Mouse (Mus musculus) brain, embryonic 18.5 days (tissue): ENCODE data around the gene Cd59b.
"Not testable (repeated sequence)": the region's sequence is repeated elsewhere in the genome, so short reads cannot be mapped to it uniquely, and the experiment has no call there.

Experiments used
- DNase-seq: peaks from one replicate; pipeline ENCODE4 v3.0.0-alpha.2; 2012; ENCODE audit warnings: low read depth, low spot score

The Cd59b gene

DNA sequence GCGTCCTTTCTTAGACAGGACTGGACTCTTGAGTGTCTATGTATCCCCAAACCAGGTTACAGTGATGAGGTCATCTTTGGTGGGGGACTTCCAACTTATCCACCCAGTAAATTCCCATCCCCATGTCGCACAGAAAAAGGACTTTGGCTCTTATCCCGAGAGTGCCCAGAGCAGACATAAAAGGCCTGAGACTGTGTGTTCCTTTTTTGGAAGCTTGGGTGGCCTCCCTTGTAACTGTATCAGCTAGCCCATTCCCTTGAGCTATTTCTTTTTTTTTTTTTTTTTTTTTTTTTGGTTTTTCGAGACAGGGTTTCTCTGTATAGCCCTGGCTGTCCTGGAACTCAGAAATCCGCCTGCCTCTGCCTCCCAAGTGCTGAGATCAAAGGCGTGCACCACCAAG is 4.1 kb upstream of the Cd59b start, which contains the start of gene Gm10912:
Gm10912 (plus strand) TSS at position 301 of the 400 bp plus-strand sequence.
- not testable (repeated sequence) for DNase-seq

DNA sequence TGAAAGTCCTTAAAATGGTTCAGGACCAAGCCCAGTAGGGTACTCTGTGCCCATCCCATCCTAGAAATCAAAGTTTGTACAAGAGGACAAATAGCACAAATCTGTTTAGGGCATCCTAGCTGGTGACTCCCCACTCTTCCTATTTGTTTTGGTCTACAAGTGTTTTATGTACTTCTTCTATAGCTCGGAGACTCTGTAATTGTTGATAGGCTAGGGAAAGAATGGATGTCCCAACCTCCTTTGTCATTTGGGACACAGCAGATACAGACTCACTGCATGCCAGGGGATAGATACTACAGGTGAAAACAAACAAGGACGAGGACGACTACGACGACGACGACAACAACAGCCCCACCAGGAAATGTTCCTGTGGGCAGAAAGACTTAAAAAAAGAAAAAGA is 1.2 kb upstream of the Cd59b start, which contains the start of gene Gm10799:
Gm10799 (minus strand) TSS at position 101 of the 400 bp plus-strand sequence.
- DNase-seq = not testable (repeated sequence)

DNA sequence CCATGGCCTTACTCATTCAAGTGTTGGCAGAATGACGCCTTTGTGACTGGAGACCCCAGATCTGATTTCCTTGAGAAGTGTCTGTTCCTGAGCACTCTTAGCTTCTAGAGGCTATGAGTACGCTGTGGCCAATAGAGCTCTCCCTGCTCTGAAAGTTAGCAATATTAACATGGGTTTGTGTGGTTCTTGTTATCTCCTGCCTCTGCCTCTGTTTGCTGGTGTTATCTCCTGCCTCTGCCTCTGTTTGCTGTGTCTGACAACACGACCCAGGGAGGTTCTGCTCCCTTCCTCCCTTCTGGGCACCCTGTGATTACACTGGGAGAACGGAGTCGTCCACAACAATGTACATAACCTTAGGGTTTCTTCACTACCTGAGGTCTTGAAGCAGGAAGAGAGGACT is 8.6 kb downstream of the Cd59b start:
- DNase-seq = not testable (repeated sequence)

DNA sequence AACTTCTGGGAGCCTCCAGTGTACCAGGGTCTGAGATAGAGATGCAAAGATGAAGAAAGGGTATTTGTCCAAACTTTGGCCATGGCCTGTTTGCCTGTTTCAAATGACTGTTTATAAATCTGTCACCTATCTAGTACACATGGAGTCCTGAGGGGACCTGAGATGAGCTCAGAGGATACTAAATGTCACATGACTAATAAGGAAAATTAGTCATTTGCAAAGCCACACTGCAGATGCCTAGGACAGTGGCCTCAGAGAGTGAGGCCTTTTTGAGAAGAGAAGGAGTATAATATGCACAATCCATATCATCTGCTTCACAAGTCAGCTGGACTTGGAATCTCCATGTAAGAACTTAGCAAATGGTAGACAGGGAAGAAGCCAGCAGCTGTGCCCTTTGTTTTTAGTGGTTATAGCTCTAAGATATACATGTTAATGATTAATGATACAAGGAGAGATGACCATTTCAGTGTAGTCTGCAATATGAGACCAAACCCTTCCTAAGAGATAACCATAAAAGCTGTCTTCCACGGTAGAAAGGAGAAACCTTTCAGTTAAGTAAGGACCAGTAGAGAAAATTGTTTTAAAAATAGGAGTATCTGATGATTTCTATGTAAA is 11.9 kb downstream of the Cd59b start:
- not testable (repeated sequence) for DNase-seq

DNA sequence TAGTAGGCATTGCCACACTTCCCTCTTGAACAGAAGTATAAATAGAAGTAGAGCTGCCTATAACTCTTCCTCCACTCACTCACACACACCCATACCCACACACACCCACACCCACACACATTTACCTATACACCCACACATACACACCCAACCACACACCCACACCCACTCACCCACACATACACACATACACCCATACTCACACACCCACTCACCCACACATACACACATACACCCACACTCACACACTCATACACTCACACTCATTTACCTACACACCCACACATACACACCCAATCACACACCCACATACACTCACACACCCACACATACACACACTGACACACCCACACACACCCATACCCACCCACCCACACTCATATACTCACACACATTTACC is 12.8 kb downstream of the Cd59b start:
- DNase-seq = no peak

DNA sequence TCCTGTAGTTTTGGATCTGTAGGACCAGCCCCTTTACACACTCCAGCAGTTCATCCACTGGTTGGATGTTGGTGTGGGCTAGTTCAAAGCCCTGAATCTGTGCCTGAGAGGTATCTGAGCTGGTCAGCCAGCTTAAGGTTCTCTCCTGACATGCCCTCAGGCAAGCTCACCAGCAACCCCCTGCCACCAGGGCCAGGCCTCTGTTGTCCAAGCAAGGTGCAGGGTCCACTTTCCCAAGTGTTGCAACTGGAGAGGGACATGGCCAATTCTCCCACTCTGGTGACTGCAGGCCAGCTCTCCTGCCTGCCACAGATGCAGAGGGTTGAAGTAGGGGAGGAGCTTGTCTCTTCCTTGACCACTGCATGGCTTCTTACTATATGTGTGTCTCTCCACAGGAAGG is 14.4 kb downstream of the Cd59b start:
- DNase-seq = not testable (repeated sequence)

DNA sequence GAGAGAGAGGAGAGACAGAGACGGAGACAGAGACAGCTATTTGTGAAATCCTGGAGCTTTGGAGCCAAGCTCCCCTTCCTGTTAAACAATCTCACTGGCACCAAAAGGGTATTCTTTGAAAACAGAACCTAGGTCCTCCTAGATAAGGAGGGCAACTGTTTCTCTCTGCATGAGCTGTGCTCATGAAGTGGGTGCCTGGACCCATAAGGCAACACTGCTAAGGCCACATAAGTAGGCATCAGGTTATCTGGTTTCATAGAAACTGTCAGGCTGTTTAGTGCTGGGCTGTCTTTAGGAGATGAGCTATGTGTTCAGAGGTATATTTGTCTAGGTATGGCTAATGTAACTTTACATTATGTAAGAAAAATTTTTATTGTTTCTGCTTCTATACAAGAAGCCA is 17.9 kb downstream of the Cd59b start:
- DNase-seq = not testable (repeated sequence)

DNA sequence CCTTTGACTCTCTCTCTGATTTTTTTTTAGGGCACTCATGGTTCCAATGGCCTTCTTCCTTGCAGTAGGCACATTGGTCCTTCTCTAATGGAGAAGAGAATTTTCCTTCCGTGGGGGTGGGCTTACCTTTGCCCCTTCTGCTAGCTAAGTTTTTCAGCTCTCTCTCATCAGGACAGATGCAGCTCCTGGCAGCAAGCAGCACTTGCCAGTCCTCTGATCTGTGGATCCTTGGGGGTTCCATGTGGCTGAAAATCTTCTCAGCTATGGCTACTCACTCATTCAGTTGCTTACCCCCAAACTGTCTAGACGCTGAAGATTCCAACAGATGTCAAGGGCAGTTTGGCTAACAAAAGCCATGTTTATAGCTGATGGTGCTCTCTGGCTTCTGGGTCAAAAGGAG is 23.7 kb downstream of the Cd59b start:
- no peak for DNase-seq

DNA sequence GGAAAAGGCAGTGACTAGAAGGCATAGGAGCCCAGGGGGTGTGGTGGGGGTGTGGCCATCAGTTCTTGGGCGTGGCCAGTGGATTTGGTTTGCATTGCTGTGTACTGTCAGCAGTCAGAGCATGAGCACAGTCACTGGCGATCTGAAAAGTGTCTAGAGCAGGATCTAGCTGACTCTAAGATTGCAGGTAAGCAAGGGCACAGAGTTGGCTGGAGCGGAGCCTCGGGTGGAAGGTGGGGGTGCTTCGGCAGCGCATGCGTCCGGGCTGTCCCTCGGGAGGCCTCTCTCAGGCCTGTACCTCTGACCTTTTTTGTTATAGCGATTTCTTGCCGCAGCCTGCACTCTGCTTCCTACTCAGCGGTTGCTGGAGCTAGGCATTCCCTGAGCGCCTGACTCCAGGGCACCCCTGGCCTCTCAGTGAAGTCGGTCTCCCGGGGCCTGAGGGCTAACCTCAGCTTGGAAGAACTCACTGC is 26.1 kb downstream of the Cd59b start, which contains the start of gene Cd59a:
Cd59a (plus strand) TSS at position 61 of the 473 bp plus-strand sequence.
- no peak for DNase-seq

DNA sequence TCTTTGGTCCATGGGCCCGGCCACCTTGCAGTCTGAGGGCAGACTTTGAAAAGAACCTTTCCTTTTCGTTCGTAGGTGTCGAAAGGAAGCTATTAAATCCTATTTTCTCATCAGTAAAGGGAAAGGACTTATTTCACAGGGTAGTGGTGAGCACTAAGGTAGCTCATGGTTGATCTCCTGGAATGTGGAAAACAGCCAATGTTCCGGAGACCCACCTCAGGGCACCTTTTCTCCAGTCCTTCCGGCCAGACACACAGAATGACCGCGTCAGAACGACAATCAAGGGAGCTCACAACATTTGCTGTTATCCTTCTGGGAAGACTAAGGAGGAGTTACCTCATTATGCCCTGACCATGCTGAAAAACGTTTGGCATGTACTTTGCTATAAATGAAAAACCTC is 26.6 kb downstream of the Cd59b start:
- DNase-seq = no peak

DNA sequence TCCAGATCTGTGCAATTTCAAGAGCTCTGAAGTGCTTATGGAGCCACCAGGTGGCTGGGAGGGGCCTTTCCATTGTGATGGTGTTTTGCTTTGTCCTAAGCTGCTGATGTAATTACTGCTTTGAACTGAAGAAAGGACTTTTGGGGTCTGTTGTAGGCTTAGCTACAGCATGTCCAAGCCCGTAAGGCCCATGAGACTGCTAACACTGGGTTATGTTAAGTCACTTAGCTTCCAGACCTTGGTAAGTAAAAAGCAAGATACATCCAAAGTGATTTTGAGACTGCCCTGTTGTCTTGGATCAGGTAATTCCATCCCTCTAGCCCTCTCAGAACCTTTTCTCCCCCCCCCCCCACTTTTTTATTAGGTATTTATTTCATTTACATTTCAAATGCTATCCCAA is 27.1 kb downstream of the Cd59b start:
- not testable (repeated sequence) for DNase-seq

DNA sequence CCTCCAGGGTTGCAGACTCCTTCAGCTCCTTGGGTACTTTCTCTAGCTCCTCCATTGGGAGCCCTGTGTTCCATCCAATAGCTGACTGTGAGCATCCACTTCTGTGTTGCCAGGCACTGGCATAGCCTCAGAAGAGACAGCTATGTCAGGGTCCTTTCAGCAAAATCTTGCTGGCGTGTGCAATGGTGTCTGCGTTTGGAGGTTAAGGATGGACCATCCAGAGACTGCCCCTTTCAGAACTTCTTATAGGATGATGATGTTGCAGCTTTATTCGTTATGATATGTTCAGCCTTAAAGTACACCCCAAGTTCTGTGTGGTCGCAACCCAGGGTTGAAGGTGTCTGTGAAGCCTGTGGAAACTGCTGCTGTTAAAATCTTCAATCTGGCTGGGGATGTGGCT is 27.7 kb downstream of the Cd59b start:
- not testable (repeated sequence) for DNase-seq

DNA sequence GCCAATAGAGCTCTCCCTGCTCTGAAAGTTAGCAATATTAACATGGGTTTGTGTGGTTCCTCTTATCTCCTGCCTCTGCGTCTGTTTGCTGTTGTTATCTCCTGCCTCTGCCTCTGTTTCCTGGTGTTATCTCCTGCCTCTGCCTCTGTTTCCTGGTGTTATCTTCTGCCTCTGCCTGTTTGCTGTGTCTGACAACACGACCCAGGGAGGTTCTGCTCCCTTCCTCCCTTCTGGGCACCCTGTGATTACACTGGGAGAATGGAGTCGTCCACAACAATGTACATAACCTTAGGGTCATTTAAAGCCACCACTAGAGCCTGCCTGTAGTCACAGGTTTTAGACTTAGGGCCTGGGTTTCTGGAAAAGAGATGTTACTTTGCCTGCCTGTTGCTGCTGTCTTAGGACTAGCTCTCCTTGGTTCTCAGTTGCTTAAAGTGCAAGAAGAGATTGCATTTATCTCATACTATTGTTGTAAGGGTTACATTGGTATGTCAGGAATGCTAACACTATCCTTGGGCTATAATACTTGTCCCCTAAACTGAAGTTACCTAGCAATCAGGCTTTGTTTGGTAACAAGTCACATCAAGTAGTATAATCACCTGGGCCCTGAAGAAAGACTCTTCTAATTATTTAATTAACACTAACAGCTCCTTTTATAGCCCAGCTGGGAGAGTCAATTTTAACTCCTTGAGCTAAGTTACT is 29.0 kb downstream of the Cd59b start:
- DNase-seq = no peak

DNA sequence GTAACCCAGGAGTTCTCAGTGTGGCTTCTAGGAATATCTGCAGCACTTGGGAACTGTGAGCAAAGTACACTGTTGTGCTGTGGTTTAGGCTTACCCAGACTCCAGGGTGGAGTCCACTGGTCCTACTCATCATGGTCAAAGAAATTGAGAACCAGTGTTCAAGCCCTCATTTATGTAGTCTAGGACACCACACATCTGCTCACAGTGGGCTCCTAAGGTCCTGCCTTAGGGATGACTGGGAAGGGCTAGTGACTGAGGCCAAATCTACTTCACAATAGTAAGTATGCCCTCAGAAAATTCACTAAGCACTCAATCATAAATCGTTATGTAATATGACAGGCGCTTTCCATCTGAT is 29.6 kb downstream of the Cd59b start:
- no peak for DNase-seq

DNA sequence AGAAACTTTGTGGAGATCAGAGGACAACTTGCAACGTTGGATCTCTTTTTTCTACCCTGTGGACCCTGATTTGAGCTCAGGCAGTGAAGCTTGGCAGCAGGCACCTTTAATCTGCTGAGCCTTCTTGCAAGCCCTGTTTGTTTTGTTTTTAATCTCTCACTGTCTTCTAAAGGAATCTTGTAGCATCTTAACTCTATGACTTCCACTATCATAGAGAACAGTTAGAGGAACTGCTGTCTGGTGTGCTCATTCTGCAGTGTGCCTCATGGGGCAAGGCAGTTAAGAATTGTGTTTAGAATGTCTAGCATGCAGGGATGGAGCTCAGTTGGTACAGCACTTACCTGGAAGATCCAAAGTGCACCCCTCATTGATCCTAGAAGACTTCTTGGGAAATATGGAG is 30.3 kb downstream of the Cd59b start:
- DNase-seq = no peak

DNA sequence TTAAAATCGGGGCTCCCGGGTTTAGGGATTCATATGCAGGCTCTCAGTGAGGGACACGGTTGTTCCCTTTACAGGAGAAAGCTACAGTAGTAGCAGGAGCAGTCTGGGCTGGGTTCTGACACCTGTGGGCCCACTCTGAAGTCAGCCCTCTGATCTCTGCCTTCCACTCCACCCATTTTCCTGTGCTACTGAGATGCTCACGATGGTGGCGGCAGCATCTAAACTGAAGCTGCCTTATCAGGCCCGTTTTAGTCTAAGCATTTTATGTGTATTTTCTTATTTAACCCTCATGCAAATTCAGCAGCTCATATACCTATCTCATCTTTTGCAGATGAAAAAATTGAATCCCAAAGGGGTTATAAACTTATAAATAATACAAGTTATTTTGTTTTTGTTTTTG is 35.2 kb downstream of the Cd59b start:
- DNase-seq = no peak

DNA sequence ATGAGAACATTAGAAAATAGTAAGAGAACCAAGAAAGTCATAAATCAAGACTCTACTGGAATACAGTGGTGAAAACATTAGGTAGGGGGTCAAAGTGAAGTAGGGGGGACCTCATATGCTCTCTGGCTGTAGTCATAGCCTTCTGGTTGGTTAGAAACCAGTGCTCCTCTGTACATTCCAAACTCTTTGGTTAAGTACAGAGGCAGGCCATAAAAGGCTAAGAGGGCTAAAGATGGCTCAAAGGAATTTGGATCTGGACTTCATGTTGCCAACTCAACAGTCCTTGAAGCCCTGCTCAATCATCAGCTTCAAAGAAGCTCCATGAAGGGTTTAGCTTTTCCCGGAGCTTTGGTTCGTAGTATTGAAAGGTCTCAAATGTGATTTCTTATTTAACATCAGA is 39.4 kb downstream of the Cd59b start:
- not testable (repeated sequence) for DNase-seq

DNA sequence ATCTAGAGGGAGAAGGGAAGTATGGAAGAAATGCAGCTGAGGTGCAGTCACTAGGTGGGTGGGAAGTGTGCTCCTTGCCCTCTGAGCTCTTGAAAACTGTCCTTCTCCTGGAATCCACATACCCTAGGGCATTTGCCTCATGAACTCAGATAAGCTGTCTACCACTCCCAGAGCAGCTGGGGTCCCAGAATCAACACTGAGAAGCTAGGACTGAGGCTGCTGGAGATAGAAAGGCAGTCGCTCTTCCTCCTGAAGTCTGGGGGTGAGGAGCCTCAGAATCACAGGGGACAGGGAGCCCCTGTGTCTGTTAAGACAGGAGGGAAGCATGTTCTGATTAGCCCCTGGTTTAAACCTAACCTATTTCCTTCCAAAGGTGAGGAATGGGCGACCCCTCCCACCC is 39.9 kb downstream of the Cd59b start:
- DNase-seq = no peak

DNA sequence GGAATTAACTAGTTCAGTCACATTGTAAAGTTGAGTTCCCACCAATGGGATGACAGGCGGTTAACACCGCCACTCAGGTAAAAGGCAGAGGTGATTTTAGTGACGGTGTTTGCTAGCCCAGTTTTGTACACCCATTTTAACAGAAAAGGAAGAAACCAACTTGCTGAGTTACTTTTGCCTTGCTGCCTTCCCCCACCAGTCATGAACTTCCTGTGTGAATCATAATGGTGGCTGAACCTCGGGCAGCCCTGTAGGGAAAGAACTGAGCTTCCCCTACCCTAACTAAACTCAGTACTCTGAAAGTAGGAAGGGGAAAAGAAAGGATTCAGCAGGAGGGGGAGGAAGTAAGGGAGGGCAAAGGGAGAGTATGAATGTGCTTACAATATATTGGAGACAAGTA is 40.4 kb downstream of the Cd59b start:
- DNase-seq = no peak

DNA sequence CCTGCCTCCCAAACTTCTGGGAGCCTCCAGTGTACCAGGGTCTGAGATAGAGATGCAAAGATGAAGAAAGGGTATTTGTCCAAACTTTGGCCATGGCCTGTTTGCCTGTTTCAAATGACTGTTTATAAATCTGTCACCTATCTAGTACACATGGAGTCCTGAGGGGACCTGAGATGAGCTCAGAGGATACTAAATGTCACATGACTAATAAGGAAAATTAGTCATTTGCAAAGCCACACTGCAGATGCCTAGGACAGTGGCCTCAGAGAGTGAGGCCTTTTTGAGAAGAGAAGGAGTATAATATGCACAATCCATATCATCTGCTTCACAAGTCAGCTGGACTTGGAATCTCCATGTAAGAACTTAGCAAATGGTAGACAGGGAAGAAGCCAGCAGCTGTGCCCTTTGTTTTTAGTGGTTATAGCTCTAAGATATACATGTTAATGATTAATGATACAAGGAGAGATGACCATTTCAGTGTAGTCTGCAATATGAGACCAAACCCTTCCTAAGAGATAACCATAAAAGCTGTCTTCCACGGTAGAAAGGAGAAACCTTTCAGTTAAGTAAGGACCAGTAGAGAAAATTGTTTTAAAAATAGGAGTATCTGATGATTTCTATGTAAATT is 41.6 kb downstream of the Cd59b start:
- not testable (repeated sequence) for DNase-seq

DNA sequence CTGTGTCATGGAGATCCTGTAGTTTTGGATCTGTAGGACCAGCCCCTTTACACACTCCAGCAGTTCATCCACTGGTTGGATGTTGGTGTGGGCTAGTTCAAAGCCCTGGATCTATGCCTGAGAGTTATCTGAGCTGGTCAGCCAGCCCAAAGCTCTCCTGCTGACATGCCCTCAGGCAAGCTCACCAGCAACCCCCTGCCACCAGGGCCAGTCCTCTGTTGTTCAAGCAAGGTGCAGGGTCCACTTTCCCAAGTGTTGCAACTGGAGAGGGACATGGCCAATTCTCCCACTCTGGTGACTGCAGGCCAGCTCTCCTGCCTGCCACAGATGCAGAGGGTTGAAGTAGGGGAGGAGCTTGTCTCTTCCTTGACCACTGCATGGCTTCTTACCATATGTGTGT is 43.9 kb downstream of the Cd59b start:
- not testable (repeated sequence) for DNase-seq

DNA sequence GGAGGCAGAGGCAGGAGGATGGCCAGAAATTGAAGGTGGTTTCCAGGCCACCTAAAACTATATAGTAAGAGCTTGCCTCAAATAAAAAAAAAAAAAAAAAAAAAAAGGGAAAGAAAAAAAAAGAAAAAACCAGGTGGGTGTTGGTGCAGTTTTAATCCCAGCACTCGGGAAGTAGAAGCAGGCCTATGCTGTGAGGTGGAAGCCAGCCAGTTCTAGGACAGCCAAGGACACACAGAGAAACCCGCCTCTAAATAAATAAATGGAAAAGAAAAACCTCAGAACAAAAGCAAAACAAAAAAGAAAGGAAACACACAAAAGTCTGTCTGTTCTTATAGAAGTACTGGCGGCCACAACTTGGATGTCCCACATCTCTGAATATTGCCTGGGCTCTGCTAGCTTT is 45.2 kb downstream of the Cd59b start:
- DNase-seq = no peak

DNA sequence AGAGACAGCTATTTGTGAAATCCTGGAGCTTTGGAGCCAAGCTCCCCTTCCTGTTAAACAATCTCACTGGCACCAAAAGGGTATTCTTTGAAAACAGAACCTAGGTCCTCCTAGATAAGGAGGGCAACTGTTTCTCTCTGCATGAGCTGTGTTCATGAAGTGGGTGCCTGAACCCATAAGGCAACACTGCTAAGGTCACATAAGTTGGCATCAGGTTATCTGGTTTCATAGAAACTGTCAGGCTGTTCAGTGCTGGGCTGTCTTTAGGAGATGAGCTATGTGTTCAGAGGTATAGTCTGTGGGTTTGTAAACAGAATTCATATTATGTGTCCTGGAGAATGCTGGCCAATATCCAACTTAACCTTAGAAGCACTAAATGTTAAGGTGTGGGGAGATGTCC is 47.5 kb downstream of the Cd59b start:
- DNase-seq = not testable (repeated sequence)
